Mouse (Mus musculus) spleen, embryonic (tissue): ENCODE results near the gene Zfp146.
"Not testable (repeated sequence)": the region's sequence is repeated elsewhere in the genome, so short reads cannot be mapped to it uniquely, and the experiment has no call there.

Experiments used
- CTCF ChIA-PET: fragments of 350-600 bp; sonication (Branson Sonifier 250); formaldehyde crosslinking; loops from one replicate; lab custom pipeline; 2022; lab: Charles Lee

Zfp146 gene

GRCm38 (mm10) chr7:30169583-30170282 lies at the start of gene Zfp146:
Gene Zfp146, minus strand, starts transcription at chr7:30169750.
- CTCF ChIA-PET, result no interaction called here

- CTCF ChIA-PET, result interaction anchor here (1.0 to 1.4 kb wide), 3 partner anchors 14 to 35 kb away, joined by 4 read pairs; partner anchors contain the start of gene Polr2i
Observed at GRCm38 (mm10) chr7:30217277-30217676, 47.7 kb upstream of the Zfp146 start.

GRCm38 (mm10) chr7:30216723-30217151 lies 47.2 kb upstream of the Zfp146 start:
- CTCF ChIA-PET, result interaction anchor here (1.2 to 1.4 kb wide), 2 partner anchors 13 to 14 kb away, joined by 4 read pairs; partner anchors contain the start of gene Polr2i

- CTCF ChIA-PET, result interaction anchor here (1.4 kb wide), 1 partner anchor 12 kb away, joined by 4 read pairs; no protein-coding TSS in a partner anchor
Observed at GRCm38 (mm10) chr7:30215875-30216274, 46.3 kb upstream of the Zfp146 start.

GRCm38 (mm10) chr7:30213881-30214280 lies 44.3 kb upstream of the Zfp146 start:
- CTCF ChIA-PET, result no interaction called here

GRCm38 (mm10) chr7:30211025-30211424 lies 41.5 kb upstream of the Zfp146 start:
- CTCF ChIA-PET, result no interaction called here

GRCm38 (mm10) chr7:30206364-30206763 lies 36.8 kb upstream of the Zfp146 start:
- CTCF ChIA-PET, result not testable (repeated sequence)

GRCm38 (mm10) chr7:30205383-30205782 lies 35.8 kb upstream of the Zfp146 start:
- CTCF ChIA-PET, result interaction anchor here (1.3 to 2.1 kb wide), 2 partner anchors 10 to 22 kb away, joined by 5 to 7 read pairs; partner anchors contain the start of gene Cox7a1

GRCm38 (mm10) chr7:30204380-30204779 lies 34.8 kb upstream of the Zfp146 start:
- CTCF ChIA-PET, result interaction anchor here (2.1 kb wide), 1 partner anchor 21 kb away, joined by 7 read pairs; the partner anchor contains the start of gene Cox7a1

- CTCF ChIA-PET, result interaction anchor here (0.8 to 2.1 kb wide), 2 partner anchors 13 to 20 kb away, joined by 4 to 7 read pairs; partner anchors contain the start of gene Cox7a1
Observed at GRCm38 (mm10) chr7:30202895-30203690, 33.5 kb upstream of the Zfp146 start.

GRCm38 (mm10) chr7:30200661-30201060 lies 31.1 kb upstream of the Zfp146 start:
- CTCF ChIA-PET, result interaction anchor here (0.6 kb wide), 1 partner anchor 225 kb away, joined by 4 read pairs; no protein-coding TSS in a partner anchor

- CTCF ChIA-PET, result no interaction called here
Observed at GRCm38 (mm10) chr7:30200200-30200599, 30.6 kb upstream of the Zfp146 start.

GRCm38 (mm10) chr7:30199498-30200139 lies 30.1 kb upstream of the Zfp146 start:
- CTCF ChIA-PET, result no interaction called here

- CTCF ChIA-PET, result interaction anchor here (1.0 kb wide), 1 partner anchor 16 kb away, joined by 4 read pairs; no protein-coding TSS in a partner anchor
Observed at GRCm38 (mm10) chr7:30198481-30198971, 29.0 kb upstream of the Zfp146 start, which contains the start of gene Capns1. Gene Capns1, minus strand, starts transcription at chr7:30198811.

- CTCF ChIA-PET, result no interaction called here
Observed at GRCm38 (mm10) chr7:30197592-30198129, 28.1 kb upstream of the Zfp146 start.

GRCm38 (mm10) chr7:30196171-30196570 lies 26.6 kb upstream of the Zfp146 start:
- CTCF ChIA-PET, result no interaction called here

GRCm38 (mm10) chr7:30195461-30195860 lies 25.9 kb upstream of the Zfp146 start:
- CTCF ChIA-PET, result interaction anchor here (0.6 to 1.0 kb wide), 2 partner anchors 10 to 211 kb away, joined by 3 to 5 read pairs; no protein-coding TSS in a partner anchor

GRCm38 (mm10) chr7:30194884-30195283 lies 25.3 kb upstream of the Zfp146 start:
- CTCF ChIA-PET, result interaction anchor here (0.6 to 1.0 kb wide), 4 partner anchors 10 to 210 kb away, joined by 3 to 5 read pairs (median 3); no protein-coding TSS in a partner anchor

- CTCF ChIA-PET, result interaction anchor here (0.6 to 1.0 kb wide), 6 partner anchors 10 to 569 kb away, joined by 3 to 10 read pairs (median 7); partner anchors contain the start of gene Cox7a1
Observed at GRCm38 (mm10) chr7:30194101-30194831, 24.7 kb upstream of the Zfp146 start.
